ENCODE assay signal across 24 mouse cellular contexts in genomic region chr12:104715453-104715852, GRCm38 (mm10). TPM values are rescaled to one million over a fixed set of nuclear protein-coding genes. Genes with fewer than 3 reads are reported as not detected.
DNase-seq lines count a peak whose midpoint lies in the region; ATAC-seq and TF ChIP-seq lines count a peak whose summit lies in the region.
"Had no signal": no experiment of that assay in that cellular context is flagged by ENCODE, and none has a peak within 500 bp of the region (broad histone marks: within the 10 kb centered on the region; RNA-seq: fewer than 3 reads in every experiment).

No protein-coding gene starts in this region.

- peak; percentile 69 for DNase-seq in 416B (ENCODE audit: low read depth)
- no peak for DNase-seq in adrenal gland, adult (ENCODE audit: inconsistent age in 2 of 2, low spot score in 1 of 2)
- no peak for DNase-seq in thymus, postnatal 25 days
- DNase-seq in stomach, postnatal 0 days (ENCODE audit: low spot score), result no peak
- DNase-seq: adrenal gland, postnatal 10 days; adrenal gland, postnatal 36 days; cerebellum, adult 18-20 months; cerebellum, adult 9-11 months; cerebellum, postnatal 25 days; embryo, embryonic 11 days; forebrain, postnatal 0 days; gastrocnemius, adult 2 months; gastrocnemius, postnatal 14 days; heart, adult 2 months had no signal

- no peaks in the 10 kb centered on the region for H3K9me3 ChIP-seq in stomach, postnatal 0 days (ENCODE audit: control insufficient read depth, low read length)
- H3K9me3 ChIP-seq: embryonic facial prominence, embryonic 15.5 days; hindbrain, embryonic 12.5 days; hindbrain, embryonic 15.5 days had no signal

- H3K4me1 ChIP-seq in stomach, postnatal 0 days (replicated peaks; ENCODE audit: control insufficient read depth, insufficient read depth), result no peaks in the 10 kb centered on the region
- H3K4me1 ChIP-seq: hindbrain, embryonic 12.5 days; hindbrain, embryonic 15.5 days had no signal

- no peak overlapping the region for H3K9ac ChIP-seq in stomach, postnatal 0 days (ENCODE audit: low read length)
- H3K9ac ChIP-seq: embryonic facial prominence, embryonic 15.5 days; forebrain, postnatal 0 days; hindbrain, embryonic 12.5 days; hindbrain, embryonic 15.5 days had no signal

- 94% methylated on average over 5 of the region's 5 CpGs for WGBS in stomach, postnatal 0 days

- peak; percentile 69 for ATAC-seq in common myeloid progenitor, adult 5-6 weeks (replicated peaks; ENCODE audit: low read depth, poor library complexity, severe bottlenecking)
- ATAC-seq in granulocyte monocyte progenitor cell, adult 5-6 weeks (replicated peaks; ENCODE audit: poor library complexity, severe bottlenecking), result peak; percentile 89
- no peak for ATAC-seq in stomach, postnatal 0 days (ENCODE audit: low FRiP score, low TSS enrichment)
- ATAC-seq: activated CD4-positive, CD25-positive, alpha-beta regulatory T cell, adult 4 months; CD4-positive, CD25-positive, alpha-beta regulatory T cell, adult 4 months; forebrain, embryonic 14.5 days; forebrain, postnatal 0 days; intestine, postnatal 0 days had no signal

- no peak overlapping the region for H3K27ac ChIP-seq in stomach, postnatal 0 days (replicated peaks)
- H3K27ac ChIP-seq: embryonic facial prominence, embryonic 15.5 days; gastrocnemius, adult 2 months; heart, adult 2 months; hindbrain, embryonic 12.5 days; hindbrain, embryonic 15.5 days had no signal

- H3K4me2 ChIP-seq in stomach, postnatal 0 days (replicated peaks; ENCODE audit: low read depth), result no peak overlapping the region
- H3K4me2 ChIP-seq: embryonic facial prominence, embryonic 15.5 days; heart, embryonic 11.5 days; hindbrain, embryonic 12.5 days; hindbrain, embryonic 15.5 days had no signal

- no peak for TF ChIP-seq EP300 in stomach, postnatal 0 days (optimal IDR thresholded peaks at IDR 0.05)

- no peaks in the 10 kb centered on the region for H3K27me3 ChIP-seq in stomach, postnatal 0 days (ENCODE audit: control insufficient read depth, insufficient read depth, low read length)
- H3K27me3 ChIP-seq: embryonic facial prominence, embryonic 15.5 days; hindbrain, embryonic 12.5 days; hindbrain, embryonic 15.5 days had no signal

- H3K36me3 ChIP-seq in stomach, postnatal 0 days (ENCODE audit: control insufficient read depth, insufficient read depth, low read length), result peaks cover 15% of the 10 kb centered on the region; the same call in 1 of the 2 replicates

- TF ChIP-seq CTCF in stomach, postnatal 0 days (IDR thresholded peaks at IDR 0.05; ENCODE audit: low read depth), result no peak

- no peak overlapping the region for H3K4me3 ChIP-seq in stomach, postnatal 0 days (ENCODE audit: low read depth, low read length)
- H3K4me3 ChIP-seq: embryonic facial prominence, embryonic 15.5 days; gastrocnemius, adult 2 months; heart, adult 2 months; hindbrain, embryonic 12.5 days; hindbrain, embryonic 15.5 days had no signal

RNA-seq across cellular contexts. Expression of gene Dicer1, which starts 36.3 kb away (rescaled TPM):
- 46.1 and 46.6 TPM in 2 replicates for total RNA-seq in common myeloid progenitor, adult 5-6 weeks (2017)
- 49.1 and 51.6 TPM in 2 replicates for total RNA-seq in granulocyte monocyte progenitor cell, adult 5-6 weeks (2014; fragmentation: Nextera tagmentation)
- 33.2 and 39.5 TPM in 2 replicates for total RNA-seq in granulocyte monocyte progenitor cell, adult 5-6 weeks (2017)
- 12.6 and 13.7 TPM in 2 replicates for polyA plus RNA-seq in stomach, postnatal 0 days (2015; fragmentation: Nextera tagmentation; extraction: Ambion mirVana)
